Mouse (Mus musculus) lung, postnatal 0 days (tissue): Measurements from ENCODE around the gene Lrch3. TPM values are rescaled to one million over a fixed set of nuclear protein-coding genes. Genes with fewer than 3 reads are reported as not detected.
"Not testable (repeated sequence)": the region's sequence is repeated elsewhere in the genome, so short reads cannot be mapped to it uniquely, and the experiment has no call there.

Source experiments
- ATAC-seq: fragments of 200-750 bp; cut with Nextera tagmentation; 2 replicates; pipeline ENCODE4 v1.8.0; 2017; ENCODE audit warnings: moderate library complexity
- DNase-seq: peaks from one replicate; pipeline ENCODE4 v3.0.0-alpha.2; 2016; ENCODE audit warnings: low spot score
- H3K27ac ChIP-seq: fragments of 300-500 bp; sonication (generic); 2 replicates; pipeline ENCODE4 v1.5.1; 2014; ENCODE audit warnings: antibody characterized with exemption, mild to moderate bottlenecking, low read length, mixed read lengths
- H3K27me3 ChIP-seq: fragments of 300-500 bp; sonication (generic); replicated peaks from 2 replicates; pipeline ENCODE4 v1.6.1; 2014; ENCODE audit warnings: low read length, mixed read lengths; ENCODE audit not compliant: insufficient read depth
- H3K36me3 ChIP-seq: fragments of 300-500 bp; sonication (generic); 2 replicates; pipeline ENCODE4 v1.6.1; 2014; ENCODE audit warnings: low read length, mixed read lengths; ENCODE audit not compliant: insufficient read depth
- H3K4me1 ChIP-seq: fragments of 300-500 bp; sonication (generic); 2 replicates; pipeline ENCODE4 v1.6.1; 2014; ENCODE audit warnings: antibody characterized with exemption, low read depth, low read length, mixed read lengths; ENCODE audit not compliant: insufficient read depth
- H3K4me2 ChIP-seq: fragments of 300-500 bp; sonication (generic); replicated peaks from 2 replicates; pipeline ENCODE4 v1.6.1; 2014; ENCODE audit warnings: low read depth, mild to moderate bottlenecking, low read length, moderate library complexity, mixed read lengths
- H3K4me3 ChIP-seq: fragments of 300-500 bp; sonication (generic); 2 replicates; pipeline ENCODE4 v1.5.1; 2014; ENCODE audit warnings: low read depth, low read length
- H3K9ac ChIP-seq: fragments of 300-500 bp; sonication (generic); replicated peaks from 2 replicates; pipeline ENCODE4 v1.6.1; 2014; ENCODE audit warnings: low read depth, mild to moderate bottlenecking
- H3K9me3 ChIP-seq: fragments of 300-500 bp; sonication (generic); 2 replicates; pipeline ENCODE4 v1.6.1; 2016; ENCODE audit warnings: low read length, mixed read lengths
- CTCF ChIP-seq: IDR thresholded peaks from 2 replicates; pipeline ENCODE4 v1.5.1; 2016; ENCODE audit warnings: antibody characterized with exemption, mild to moderate bottlenecking
- EP300 ChIP-seq: IDR thresholded peaks from 2 replicates; pipeline ENCODE4 v1.6.1; 2016; ENCODE audit warnings: antibody characterized with exemption, mild to moderate bottlenecking, control low read depth
- WGBS: fragments of 180-500 bp; shearing (Covaris S2); extraction: QIAGEN DNeasy Blood & Tissue Kit; methylation state at CpG from one replicate; pipeline ENCODE4 v1.1.7; 2014; 5-methylcytosine and 5-hydroxymethylcytosine counted together
- polyA plus RNA-seq: library from polyadenylated mRNA; unstranded; fragments of >200 nt; fragmentation: Nextera tagmentation; extraction: Ambion mirVana; gene quantifications from 2 replicates; pipeline ENCODE4 v1.2.1, GENCODE M21; 2015

The Lrch3 gene
- polyA plus RNA-seq = 15.7 and 17.3 TPM in 2 replicates

DNA sequence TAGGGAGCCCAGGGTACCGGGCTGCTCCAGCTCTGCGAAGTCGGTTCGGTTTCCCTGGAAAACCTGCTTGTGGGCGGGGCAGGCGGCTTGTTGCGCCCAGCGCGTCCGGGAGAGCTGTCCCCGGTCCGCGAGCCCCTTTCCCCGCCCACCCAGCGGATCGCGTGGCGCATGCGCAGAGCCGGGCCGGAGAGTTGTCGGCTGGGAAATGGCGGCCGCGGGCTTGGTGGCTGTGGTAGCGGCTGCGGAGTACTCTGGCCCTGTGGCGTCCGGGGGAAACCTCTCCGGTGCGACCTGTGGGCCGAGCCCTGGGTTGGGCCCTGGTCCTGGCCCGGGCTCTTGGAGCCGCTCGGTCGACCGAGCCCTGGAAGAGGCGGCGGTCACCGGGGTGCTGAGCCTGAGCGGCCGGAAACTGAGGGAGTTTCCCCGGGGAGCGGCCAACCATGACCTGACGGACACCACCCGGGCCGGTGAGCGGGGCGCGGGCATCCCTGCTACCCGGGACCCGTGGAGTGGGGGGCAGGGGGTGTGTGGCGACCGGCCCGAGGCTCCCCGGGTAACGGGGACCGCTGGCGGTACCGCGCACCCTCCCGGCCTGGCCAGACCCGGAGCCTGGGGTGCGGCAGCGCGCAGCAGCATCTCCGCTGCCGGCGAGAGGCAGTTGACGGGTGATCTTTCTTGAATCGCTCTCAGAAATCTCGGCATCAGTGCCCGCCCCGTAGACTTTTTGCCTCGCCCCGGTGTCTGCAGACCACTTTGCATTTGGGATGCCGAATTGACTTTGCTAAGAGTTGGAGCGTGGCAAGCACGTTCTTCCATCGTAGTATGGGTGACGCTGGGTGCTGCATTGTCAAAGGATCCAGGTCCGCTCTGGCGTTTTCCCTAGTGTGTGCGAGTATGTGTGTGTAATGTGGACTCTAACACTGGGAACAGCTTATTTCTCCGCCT is at the start of gene Lrch3:
Gene Lrch3, plus strand, starts transcription at position 164 of the 945 bp plus-strand sequence.
- WGBS = under 1% methylated on average over 77 of the region's 85 CpGs
- Histone ChIP-seq H3K36me3 (no peaks in the 10 kb centered on the region), H3K27me3 (no peaks in the 10 kb centered on the region), H3K4me2 (peak within 1 kb of the TSS; percentile 68), H3K27ac (peak within 1 kb of the TSS; percentile 86), H3K4me1 (no peaks in the 10 kb centered on the region; the same call in 1 of the 2 replicates), H3K9ac (peak within 1 kb of the TSS; percentile 94), H3K9me3 (no peaks in the 10 kb centered on the region), H3K4me3 (peak within 1 kb of the TSS; percentile 94)
- TF ChIP-seq EP300 (no peak), CTCF (no peak)
- ATAC-seq = peak; percentile 96
- peak; percentile 96 for DNase-seq

DNA sequence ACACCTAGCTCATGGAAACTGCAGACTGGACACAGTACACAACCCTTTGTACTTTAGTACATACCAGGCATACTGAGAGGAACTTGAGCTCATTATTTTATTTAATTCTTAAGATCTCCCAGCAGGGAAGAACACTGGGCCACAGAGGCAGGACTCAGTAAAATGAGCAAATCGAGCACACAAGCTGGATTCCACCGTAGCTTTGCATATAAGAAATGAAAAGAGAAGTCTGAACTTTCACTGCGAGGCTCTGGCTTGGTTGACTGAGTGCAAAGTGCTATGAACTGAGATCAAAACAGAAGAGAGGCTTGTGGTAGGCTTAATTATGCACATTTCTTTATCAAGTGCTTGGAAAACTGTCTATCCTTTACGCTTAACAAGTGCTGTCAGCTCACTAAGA is 48.5 kb upstream of the Lrch3 start:
- Histone ChIP-seq H3K27ac (peak overlapping the region; percentile 26; the same call in 1 of the 2 replicates), H3K4me1 (peaks cover 9% of the 10 kb centered on the region; the same call in 1 of the 2 replicates), H3K27me3 (no peaks in the 10 kb centered on the region), H3K9ac (no peak overlapping the region), H3K4me3 (no peak overlapping the region), H3K36me3 (0 out of 2 replicates have a peak, but pooled peaks cover 5% of the 10 kb centered on the region), H3K4me2 (no peak overlapping the region), H3K9me3 (no peaks in the 10 kb centered on the region)
- peak; percentile 9; the same call in 1 of the 2 replicates for ATAC-seq
- TF ChIP-seq CTCF (no peak), EP300 (peak; percentile 34; the same call in 1 of the 2 replicates)
- 70% methylated on average over 4 of the region's 4 CpGs for WGBS
- DNase-seq = peak; percentile 26

DNA sequence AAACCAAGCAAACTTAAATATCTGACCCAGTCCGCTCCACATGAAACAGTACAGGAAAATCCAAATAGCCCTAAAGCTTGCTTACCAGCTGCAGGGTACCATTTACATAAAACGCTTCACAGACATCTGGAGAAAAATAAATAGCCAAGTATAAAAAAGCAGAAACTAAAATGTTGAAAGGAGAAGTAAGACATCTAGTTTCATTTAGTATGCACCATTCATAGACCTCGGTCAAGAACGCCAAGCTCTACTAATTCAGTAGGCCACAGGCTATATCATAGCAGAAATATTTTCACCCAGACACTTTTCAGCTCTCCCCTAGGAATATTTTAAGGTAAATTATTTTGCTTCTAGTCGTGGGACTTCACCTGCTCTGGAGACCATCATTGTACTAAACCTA is 47.2 kb upstream of the Lrch3 start:
- H3K9ac ChIP-seq = no peak overlapping the region
- TF ChIP-seq CTCF (no peak), EP300 (no peak)
- no peaks in the 10 kb centered on the region for H3K27me3 ChIP-seq
- ATAC-seq = no peak
- WGBS = 81% methylated on average over 5 of the region's 5 CpGs
- no peaks in the 10 kb centered on the region for H3K36me3 ChIP-seq
- no peak overlapping the region for H3K27ac ChIP-seq
- peaks cover 9% of the 10 kb centered on the region; the same call in 1 of the 2 replicates for H3K4me1 ChIP-seq
- no peak overlapping the region; the same call in 1 of the 2 replicates for H3K4me2 ChIP-seq
- H3K4me3 ChIP-seq = no peak overlapping the region
- DNase-seq = no peak
- H3K9me3 ChIP-seq = no peaks in the 10 kb centered on the region

DNA sequence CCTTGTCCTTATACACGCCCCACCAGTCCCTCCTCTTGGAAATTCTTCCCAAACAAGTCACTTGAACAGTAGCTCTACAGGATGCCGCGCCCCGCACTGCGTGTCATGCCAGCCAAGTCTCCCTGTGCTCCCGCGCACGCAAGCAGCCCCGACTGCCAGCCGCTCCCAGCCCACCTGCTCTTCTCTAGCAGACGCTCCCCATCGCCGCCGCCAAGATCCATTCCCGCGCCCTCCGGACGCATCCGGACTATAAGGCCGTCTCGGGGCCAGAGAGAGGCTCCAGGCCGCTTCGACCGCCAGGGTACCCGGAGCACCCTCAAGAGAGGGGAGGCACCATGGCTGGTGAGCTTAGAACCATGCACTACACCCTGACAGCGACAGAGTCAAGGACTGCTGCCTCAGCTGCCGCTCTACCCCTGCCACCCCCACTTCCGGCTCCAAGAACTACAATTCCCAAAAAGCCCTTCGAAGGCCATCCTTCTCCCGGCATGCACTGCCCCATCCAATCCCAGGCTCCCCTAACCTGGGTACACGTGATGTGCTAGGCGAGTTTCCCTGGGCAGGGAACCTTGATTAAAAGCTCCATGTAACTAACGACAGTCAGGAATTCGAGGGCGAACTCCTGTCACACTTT is 45.9 kb upstream of the Lrch3 start:
- no peaks in the 10 kb centered on the region for H3K27me3 ChIP-seq
- WGBS = under 1% methylated on average over 35 of the region's 35 CpGs
- no peaks in the 10 kb centered on the region for H3K9me3 ChIP-seq
- peak overlapping the region; percentile 93 for H3K27ac ChIP-seq
- H3K4me1 ChIP-seq = peaks cover 9% of the 10 kb centered on the region; the same call in 1 of the 2 replicates
- peak; percentile 99 for ATAC-seq
- TF ChIP-seq EP300 (no peak; the same call in 1 of the 2 replicates), CTCF (peak; percentile 24)
- no peaks in the 10 kb centered on the region for H3K36me3 ChIP-seq
- peak overlapping the region; percentile 63 for H3K9ac ChIP-seq
- peak overlapping the region; percentile 87 for H3K4me2 ChIP-seq
- H3K4me3 ChIP-seq = peak overlapping the region; percentile 79
- DNase-seq = peak; percentile 97

DNA sequence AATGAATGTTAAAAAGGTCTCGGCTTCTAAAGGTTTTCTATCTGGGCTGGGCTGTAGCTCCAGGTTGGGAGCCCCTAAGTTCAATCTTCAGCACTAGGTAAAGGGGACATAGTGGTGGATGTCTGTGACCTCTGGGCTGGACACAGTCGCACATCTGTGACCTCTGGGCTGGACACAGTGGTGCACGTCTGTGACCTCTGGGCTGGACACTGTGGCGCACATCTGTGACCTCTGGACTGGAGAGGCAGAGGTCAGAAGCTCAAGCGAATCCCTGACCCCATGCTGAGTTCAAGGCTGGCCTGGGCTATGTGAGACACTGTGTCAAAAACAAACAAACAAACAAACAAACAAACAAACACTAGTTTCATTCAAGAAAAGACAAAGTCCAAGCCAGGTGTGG is 43.7 kb upstream of the Lrch3 start:
- Histone ChIP-seq H3K27me3 (no peaks in the 10 kb centered on the region), H3K36me3 (no peaks in the 10 kb centered on the region), H3K9ac (no peak overlapping the region), H3K4me3 (no peak overlapping the region), H3K4me1 (peaks cover 9% of the 10 kb centered on the region; the same call in 1 of the 2 replicates), H3K9me3 (no peaks in the 10 kb centered on the region), H3K27ac (no peak overlapping the region), H3K4me2 (no peak overlapping the region)
- TF ChIP-seq EP300 = no peak
- TF ChIP-seq CTCF = no peak
- ATAC-seq (no peak), DNase-seq (no peak)
- 68% methylated on average over 5 of the region's 5 CpGs for WGBS

DNA sequence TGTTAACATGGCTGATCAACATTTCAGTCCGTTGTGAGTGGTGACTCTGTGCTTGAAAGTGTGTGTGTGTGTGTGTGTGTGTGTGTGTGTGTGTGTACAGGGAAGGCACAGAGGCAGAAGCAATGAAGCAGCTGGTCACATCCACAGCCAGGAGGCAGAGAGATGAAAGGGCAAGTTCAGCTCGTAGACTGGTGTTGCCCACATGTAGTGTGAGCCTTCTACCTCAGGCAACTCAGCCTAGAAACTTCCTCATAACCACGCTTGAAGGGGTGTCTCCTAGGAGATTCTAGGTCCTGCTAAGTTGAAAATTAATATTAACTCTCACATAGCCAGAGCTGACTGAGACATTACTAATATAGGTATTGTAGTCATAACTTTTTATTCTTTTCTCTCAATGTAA is 40.5 kb upstream of the Lrch3 start:
- WGBS = 40% methylated on average over 3 of the region's 3 CpGs
- Histone ChIP-seq H3K27ac (no peak overlapping the region), H3K4me1 (peaks cover 5% of the 10 kb centered on the region; the same call in 1 of the 2 replicates), H3K27me3 (no peaks in the 10 kb centered on the region), H3K9me3 (no peaks in the 10 kb centered on the region), H3K9ac (no peak overlapping the region), H3K4me2 (no peak overlapping the region), H3K36me3 (no peaks in the 10 kb centered on the region), H3K4me3 (no peak overlapping the region)
- TF ChIP-seq EP300 = no peak
- no peak for TF ChIP-seq CTCF
- DNase-seq (no peak), ATAC-seq (no peak)

DNA sequence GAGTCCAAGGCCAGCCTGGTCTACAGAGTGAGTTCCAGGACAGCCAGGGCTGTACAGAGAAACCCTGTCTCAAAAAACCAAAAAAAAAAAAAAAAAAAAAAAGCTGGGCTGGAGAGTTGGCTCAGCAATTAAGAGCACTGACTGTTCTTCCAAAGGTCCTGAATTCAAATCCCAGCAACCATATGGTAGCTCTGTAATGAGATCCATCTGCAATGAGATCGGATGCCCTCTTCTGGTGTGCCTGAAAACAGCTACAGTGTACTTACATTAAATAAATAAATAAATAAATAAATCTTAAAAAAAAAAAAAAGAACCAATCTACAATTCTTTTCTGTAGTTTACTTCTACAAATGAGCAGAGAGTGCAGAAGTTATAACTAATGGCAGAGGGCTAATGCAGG is 38.6 kb upstream of the Lrch3 start:
- not testable (repeated sequence) for H3K36me3 ChIP-seq, H3K4me3 ChIP-seq, DNase-seq, H3K9me3 ChIP-seq, H3K4me1 ChIP-seq, H3K27ac ChIP-seq, H3K9ac ChIP-seq, H3K4me2 ChIP-seq, H3K27me3 ChIP-seq, ATAC-seq
- WGBS = 65% methylated on average over 1 of the region's 1 CpGs
